Mouse (Mus musculus): ENCODE results near the gene Neurog1. TPM values are rescaled to one million over a fixed set of nuclear protein-coding genes. Genes with fewer than 3 reads are reported as not detected.

Gene Neurog1
- total RNA-seq (2021), result under 1 TPM in 1 of 2 experiments, not detected in 1; 0.35 TPM
- long read RNA-seq, experiment 1, result 0 reads
- long read RNA-seq, experiment 2, result 0 reads

GRCm38 (mm10) chr13:56251924-56252619, at the start of gene Neurog1:
Gene Neurog1, minus strand, starts transcription at chr13:56252163.
- DNase-seq (ENCODE audit: low spot score in 2 of 2), result peak; percentile 5 to 30

DNA sequence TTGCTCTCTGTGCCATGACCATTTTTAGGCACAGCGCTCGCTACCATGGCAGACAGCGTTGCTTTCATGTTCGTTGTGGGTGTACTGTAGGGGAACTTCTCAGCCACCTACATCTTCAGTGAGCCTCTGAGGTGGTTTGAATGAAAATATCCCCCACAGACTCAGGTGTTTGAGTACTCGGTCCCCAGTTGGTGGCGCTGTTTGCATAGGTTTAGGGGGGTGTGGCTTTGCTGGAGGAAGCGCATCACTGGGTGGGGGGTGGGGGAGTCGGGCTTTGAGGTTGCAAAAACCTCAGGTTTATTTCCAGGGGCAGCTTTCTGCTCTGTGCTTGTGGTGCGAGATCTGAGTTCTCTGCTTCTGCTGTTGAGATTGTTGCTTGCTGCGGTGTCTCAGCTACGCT, 47.4 kb upstream of the Neurog1 start:
- DNase-seq (ENCODE audit: low spot score in 2 of 2), result no peak

DNA sequence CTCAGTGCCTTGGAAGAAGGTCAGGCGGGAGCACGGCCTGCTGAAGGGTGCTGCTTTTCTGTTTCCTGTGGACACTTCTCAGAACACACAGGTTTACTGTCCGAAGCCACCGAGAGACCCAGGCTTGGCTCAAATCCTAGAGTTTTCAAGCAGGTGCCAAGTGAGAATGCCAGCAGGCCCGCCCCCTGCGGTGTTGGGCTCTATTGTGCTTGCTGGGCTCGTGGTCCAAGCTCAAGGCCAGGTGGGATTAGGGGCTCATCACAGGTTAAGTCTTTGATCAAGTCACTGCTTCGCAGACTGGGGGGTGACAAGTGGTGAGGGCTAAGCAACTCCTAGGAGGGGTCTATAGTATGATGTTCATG, 44.7 kb upstream of the Neurog1 start:
- no peak for DNase-seq (ENCODE audit: low spot score in 2 of 2)

DNA sequence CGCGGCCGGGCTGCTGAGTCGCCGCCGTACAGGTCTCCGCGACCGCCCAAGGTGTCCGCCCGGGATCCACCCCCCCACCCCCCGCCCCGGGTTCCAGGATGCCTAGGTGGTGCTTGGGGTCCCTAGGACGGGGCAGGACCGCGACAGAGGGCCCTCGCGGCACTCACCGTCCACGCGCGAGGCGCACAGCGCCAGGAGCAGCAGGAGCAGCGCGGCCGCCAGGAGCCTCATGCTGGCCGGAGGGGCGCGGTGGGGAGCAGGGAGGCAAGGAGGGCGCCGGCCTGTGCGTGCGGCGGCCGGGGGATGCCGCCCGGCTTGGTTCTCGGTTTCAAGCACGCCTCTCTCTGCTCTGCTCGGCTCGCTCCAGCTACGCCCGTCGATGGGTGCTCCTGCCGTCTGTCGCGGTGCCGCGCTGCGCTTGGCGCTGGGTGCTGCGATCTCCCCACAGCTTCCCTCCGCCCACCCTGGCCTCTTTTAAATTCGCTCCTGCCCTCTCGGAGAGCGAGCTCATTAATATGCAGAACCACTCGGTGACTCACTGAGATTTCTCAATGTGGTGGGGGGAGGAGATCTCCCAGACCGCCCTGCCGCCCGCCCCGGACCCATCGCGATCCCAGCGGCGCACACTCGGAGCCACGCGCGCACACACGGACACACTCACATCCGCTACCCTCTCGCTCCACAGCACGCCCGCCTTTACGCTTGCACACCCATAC, 44.1 kb upstream of the Neurog1 start, which contains the start of gene Cxcl14:
TSS of gene Cxcl14 (minus strand) at position 609 of the 716 bp plus-strand sequence.
- DNase-seq (ENCODE audit: low spot score in 2 of 2), result peak; percentile 26 to 65

- no peak for DNase-seq (ENCODE audit: low spot score in 2 of 2)
Observed at GRCm38 (mm10) chr13:56295586-56295942, 43.6 kb upstream of the Neurog1 start.

DNA sequence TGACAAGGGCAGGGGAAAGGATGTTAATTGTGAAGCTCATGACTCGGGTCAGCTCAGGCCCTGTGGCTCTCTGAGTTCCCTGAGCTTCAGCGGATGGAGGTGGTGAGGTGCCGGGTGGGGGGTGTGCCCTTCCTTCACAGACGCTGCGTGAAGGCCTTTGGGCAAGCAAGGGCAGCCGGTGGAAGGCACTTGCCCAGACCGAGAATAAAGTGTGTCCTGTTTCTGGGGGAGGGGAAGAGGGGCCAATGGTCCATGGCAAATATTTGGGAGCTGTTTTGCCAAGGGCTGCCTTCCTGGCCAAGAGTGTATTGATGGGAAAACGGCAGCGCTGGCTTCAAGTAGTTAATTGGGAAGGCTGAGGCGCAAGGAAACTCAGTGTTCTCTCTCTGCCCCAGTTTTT, 42.9 kb upstream of the Neurog1 start:
- peak in 1 of 2 experiments; percentile 20 for DNase-seq (ENCODE audit: low spot score in 2 of 2)

GRCm38 (mm10) chr13:56289998-56290397, 38.0 kb upstream of the Neurog1 start:
- no peak for DNase-seq (ENCODE audit: low spot score in 2 of 2)

GRCm38 (mm10) chr13:56289261-56289660, 37.3 kb upstream of the Neurog1 start:
- DNase-seq (ENCODE audit: low spot score in 2 of 2), result no peak

DNA sequence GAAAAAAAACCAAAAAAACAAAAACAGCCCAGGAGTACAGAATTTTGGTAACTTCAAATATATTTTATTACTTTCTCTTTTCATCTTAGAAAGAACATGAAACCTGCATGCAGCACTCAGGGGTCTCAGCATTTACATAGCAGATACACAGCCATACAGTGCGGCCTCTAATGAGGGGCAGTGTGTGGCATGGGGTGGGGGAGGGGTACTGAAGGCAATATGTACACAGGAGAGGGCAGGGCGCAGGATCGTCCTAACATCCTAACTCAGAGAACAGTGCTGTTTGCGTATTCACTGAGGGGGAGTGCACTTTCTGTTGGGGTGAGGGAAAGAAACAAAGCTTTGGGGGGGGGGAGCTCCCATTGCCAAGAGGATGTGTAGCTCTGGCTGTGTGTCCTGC, 36.6 kb upstream of the Neurog1 start:
- no peak for DNase-seq (ENCODE audit: low spot score in 2 of 2)

GRCm38 (mm10) chr13:56287091-56287490, 35.1 kb upstream of the Neurog1 start:
- no peak for DNase-seq (ENCODE audit: low spot score in 2 of 2)

DNA sequence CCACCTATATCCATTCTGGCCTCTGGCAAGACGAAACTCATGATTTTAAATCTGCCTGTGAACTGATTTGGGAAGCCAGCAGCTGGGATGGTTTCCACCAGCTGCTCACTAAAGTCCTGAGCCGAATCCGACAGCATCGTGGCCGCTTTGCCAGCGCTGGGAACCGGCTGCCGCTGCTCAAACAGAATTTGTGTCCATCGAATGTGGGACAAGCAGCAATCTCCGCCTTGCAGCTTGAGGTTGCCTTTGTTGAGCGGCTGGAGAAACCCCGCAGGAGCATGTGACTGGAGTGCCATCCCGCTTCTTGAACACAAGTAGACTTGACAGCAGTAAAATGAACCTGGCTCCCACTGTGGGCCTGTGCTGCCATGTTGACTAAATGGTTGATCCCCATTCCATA, 31.4 kb upstream of the Neurog1 start:
- DNase-seq (ENCODE audit: low spot score in 2 of 2), result no peak

DNA sequence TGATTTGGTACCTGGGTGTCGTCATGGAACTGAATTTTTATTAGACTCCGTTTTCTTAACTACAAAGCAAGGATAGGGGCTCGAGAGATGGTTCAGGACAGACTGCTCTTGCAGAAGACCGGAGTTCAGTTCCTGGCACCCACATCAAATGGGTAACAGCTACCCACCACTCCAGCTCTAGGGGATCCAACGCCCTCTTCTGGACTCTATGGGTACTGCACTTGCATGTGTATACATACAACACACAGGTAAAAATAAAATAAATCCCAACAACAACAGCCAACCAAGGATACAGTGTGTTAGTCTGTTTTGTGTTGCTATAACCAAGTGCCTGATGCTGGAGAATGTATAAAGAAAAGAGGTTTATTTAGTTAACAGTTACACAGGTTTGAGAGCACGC, 28.4 kb upstream of the Neurog1 start:
- no peak for DNase-seq (ENCODE audit: low spot score in 2 of 2)

DNA sequence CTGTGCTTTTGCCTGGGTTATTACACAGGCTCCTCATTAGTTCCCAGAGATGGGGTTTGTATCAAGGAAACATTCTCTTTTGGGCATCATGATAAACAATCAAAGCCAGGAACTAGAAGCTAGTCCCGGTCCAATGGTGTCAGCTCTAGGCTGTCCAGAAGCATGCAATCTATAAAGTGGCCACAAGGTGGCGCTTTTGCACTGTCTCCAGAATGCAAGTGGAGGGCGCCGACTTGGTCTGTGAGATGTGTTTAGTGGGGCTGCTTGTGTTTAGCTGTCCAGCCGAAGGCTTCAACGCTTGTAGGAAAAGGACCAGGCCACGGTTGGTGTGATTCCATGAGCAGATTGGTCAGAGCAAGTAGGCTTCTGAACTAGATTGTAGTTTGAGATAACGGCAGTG, 27.5 kb upstream of the Neurog1 start:
- peak; percentile 85 to 90 for DNase-seq (ENCODE audit: low spot score in 2 of 2)

GRCm38 (mm10) chr13:56275171-56275570, 23.2 kb upstream of the Neurog1 start:
- DNase-seq (ENCODE audit: low spot score in 2 of 2), result no peak

- no peak for DNase-seq (ENCODE audit: low spot score in 2 of 2)
Observed at GRCm38 (mm10) chr13:56270124-56270523, 18.2 kb upstream of the Neurog1 start.

DNA sequence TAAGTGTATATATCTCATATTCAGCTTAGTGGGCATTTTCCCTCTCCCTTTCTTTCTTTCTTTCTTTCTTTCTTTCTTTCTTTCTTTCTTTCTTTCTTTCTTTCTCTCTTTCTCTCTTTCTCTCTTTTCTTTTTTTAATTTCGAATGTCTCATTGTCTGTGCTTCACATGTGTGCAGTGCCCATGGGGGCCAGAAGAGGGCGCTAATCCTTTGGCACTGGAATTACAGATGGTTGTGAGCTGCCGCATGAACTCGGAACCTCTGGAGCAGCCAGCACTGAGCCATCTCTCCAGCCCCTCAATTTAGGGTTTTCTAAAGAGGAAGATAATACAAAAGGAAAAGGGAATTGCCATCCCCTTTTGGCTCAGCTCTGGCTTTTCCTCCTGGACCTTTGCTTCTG, 15.4 kb upstream of the Neurog1 start:
- no peak for DNase-seq (ENCODE audit: low spot score in 2 of 2)

DNA sequence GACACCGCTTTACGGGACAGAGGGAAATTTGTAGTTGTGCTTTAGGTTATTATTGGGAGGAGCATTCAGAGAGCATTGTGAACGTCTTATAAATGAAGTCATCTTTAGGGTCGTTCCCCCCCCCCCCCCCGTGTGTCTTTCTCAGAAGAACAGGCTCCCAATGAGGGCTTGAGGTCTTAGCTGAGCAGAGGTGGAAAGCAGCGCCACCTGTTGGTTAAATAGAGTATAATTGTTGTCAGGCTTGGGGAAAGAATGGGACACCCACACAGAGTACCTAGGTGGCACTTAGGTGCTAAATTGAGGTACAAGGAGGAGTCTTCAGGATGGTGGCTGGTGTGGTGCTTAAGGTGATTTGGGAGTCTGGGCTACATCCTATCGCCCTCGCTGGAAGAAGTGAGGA, 14.5 kb upstream of the Neurog1 start:
- peak; percentile 25 to 29 for DNase-seq (ENCODE audit: low spot score in 2 of 2)

- peak; percentile 36 to 52 for DNase-seq (ENCODE audit: low spot score in 2 of 2)
Observed at GRCm38 (mm10) chr13:56265661-56266060, 13.7 kb upstream of the Neurog1 start.

DNA sequence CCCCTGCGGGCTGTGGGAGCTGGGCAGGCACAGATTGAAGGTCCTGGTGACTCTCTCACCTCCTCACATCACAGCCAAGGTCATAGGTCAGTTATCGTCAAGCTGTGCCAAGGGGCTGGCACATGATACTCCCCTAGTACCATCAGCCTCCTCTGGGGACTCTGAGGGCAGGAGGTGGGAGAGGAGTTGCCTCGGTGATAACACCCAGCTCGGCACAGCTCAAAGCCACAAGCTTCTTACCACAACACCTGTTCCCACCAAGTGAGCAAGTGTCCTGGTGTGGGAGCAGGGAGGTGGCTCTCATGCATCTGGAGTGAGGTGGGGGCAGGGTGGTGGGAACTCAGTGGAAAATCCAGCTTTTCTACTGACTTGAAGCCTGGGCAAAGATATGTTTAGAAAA, 10.3 kb upstream of the Neurog1 start:
- no peak for DNase-seq (ENCODE audit: low spot score in 2 of 2)

GRCm38 (mm10) chr13:56260344-56260780, 8.4 kb upstream of the Neurog1 start:
- no peak for DNase-seq (ENCODE audit: low spot score in 2 of 2)

DNA sequence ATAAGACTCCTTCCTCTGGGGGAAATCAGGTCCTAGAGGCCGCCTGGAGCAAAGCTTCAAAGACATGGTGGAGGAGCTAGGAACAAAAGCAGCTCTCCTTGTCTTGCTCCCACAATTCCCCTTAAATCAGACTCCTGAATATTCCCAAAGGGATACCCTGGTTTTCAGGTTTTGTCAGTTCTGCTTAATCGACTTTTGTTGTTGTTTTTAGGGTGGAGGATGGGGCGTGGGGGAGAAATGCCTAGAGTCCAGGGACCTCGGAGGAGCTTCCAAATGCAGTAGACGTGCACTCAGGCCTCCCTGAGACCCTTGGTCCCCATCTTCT, 7.9 kb upstream of the Neurog1 start:
- no peak for DNase-seq (ENCODE audit: low spot score in 2 of 2)

DNA sequence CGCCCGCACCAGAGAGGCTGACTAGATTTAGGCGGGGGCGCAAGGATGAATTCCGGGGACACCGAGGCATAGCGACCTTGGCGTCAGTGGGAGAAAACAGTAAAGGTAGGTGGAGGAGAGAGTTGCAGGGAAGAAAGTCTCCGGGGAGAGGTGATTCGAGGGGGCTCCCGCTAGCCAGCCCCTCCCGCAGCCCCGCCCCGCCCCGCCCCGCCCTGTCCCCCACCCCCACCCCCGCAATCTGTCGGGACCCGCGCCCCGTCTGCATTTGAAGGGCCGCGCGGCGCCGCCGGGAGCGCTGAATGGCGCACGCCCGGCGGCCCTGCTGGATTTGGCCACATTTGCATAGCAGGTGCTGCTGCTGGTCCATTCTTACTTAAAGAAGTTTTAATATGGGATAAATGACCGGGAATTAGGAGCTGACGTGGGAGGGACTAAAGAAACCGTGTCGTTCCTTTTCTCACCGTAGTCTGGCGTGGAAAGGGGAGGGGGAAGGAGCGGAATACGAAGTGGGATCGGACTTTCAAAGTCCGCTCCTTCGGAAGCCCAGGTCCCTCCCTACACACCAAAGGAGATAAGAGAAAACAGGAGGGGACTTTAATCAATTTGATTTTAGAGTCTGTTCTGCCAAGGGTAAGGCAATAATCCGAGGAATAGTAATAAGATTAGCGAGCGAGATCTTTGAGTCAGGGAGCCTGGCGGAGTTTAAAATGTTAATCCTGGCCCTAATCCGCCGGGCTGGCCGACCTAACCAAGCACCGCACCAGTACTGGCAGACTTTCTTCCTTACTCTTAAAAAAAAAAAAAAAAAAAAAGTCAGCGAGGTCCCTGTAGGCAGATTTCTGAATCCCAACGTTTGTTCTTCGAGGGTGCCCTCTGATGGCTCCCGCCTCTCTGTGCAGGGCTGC, 7.3 kb upstream of the Neurog1 start:
- no peak for DNase-seq (ENCODE audit: low spot score in 2 of 2)
